Mouse (Mus musculus): Measurements from ENCODE around the gene Tex101.
"Not testable (repeated sequence)": the region's sequence is repeated elsewhere in the genome, so short reads cannot be mapped to it uniquely, and the experiment has no call there.

Gene Tex101

GRCm38 (mm10) chr7:24676575-24676974, at the start of gene Tex101:
Gene Tex101 (minus strand): TSS chr7:24676675.
- in situ Hi-C loops (cut with MboI; ENCODE audit: low pct_unique_long_range_greater_than_20kb in 1 of 2, low sequenced_read_pairs in 2 of 2, unreplicated experiment in 1 of 2) = no loop called here

GRCm38 (mm10) chr7:24715039-24715438, 38.6 kb upstream of the Tex101 start:
- in situ Hi-C loops (cut with MboI; ENCODE audit: low pct_unique_long_range_greater_than_20kb in 1 of 2, low sequenced_read_pairs in 2 of 2, unreplicated experiment in 1 of 2) = no loop called here

GRCm38 (mm10) chr7:24708832-24709292, 32.4 kb upstream of the Tex101 start, which contains the start of gene BC049730:
Gene BC049730 (plus strand): TSS chr7:24709242.
- in situ Hi-C loops (cut with MboI; ENCODE audit: low pct_unique_long_range_greater_than_20kb in 1 of 2, low sequenced_read_pairs in 2 of 2, unreplicated experiment in 1 of 2) = no loop called here

- in situ Hi-C loops (cut with MboI; ENCODE audit: low pct_unique_long_range_greater_than_20kb in 1 of 2, low sequenced_read_pairs in 2 of 2, unreplicated experiment in 1 of 2) = not testable (repeated sequence)
These were observed 26.4 kb upstream of the Tex101 start for GRCm38 (mm10) chr7:24702841-24703240.

GRCm38 (mm10) chr7:24697891-24698290, 21.4 kb upstream of the Tex101 start:
- in situ Hi-C loops (cut with MboI; ENCODE audit: low pct_unique_long_range_greater_than_20kb in 1 of 2, low sequenced_read_pairs in 2 of 2, unreplicated experiment in 1 of 2) = not testable (repeated sequence)

GRCm38 (mm10) chr7:24692693-24693092, 16.2 kb upstream of the Tex101 start:
- in situ Hi-C loops (cut with MboI; ENCODE audit: low pct_unique_long_range_greater_than_20kb in 1 of 2, low sequenced_read_pairs in 2 of 2, unreplicated experiment in 1 of 2) = not testable (repeated sequence)

GRCm38 (mm10) chr7:24687519-24687918, 11.0 kb upstream of the Tex101 start:
- in situ Hi-C loops (cut with MboI; ENCODE audit: low pct_unique_long_range_greater_than_20kb in 1 of 2, low sequenced_read_pairs in 2 of 2, unreplicated experiment in 1 of 2) = not testable (repeated sequence)

GRCm38 (mm10) chr7:24684121-24684520, 7.6 kb upstream of the Tex101 start:
- in situ Hi-C loops (cut with MboI; ENCODE audit: low pct_unique_long_range_greater_than_20kb in 1 of 2, low sequenced_read_pairs in 2 of 2, unreplicated experiment in 1 of 2) = not testable (repeated sequence)

- in situ Hi-C loops (cut with MboI; ENCODE audit: low pct_unique_long_range_greater_than_20kb in 1 of 2, low sequenced_read_pairs in 2 of 2, unreplicated experiment in 1 of 2) = no loop called here
These were observed 4.5 kb downstream of the Tex101 start for GRCm38 (mm10) chr7:24671944-24672439.

- in situ Hi-C loops (cut with MboI; ENCODE audit: low pct_unique_long_range_greater_than_20kb in 1 of 2, low sequenced_read_pairs in 2 of 2, unreplicated experiment in 1 of 2) = no loop called here
These were observed 11.5 kb downstream of the Tex101 start for GRCm38 (mm10) chr7:24664959-24665358.

GRCm38 (mm10) chr7:24664301-24664700, 12.2 kb downstream of the Tex101 start:
- in situ Hi-C loops (cut with MboI; ENCODE audit: low pct_unique_long_range_greater_than_20kb in 1 of 2, low sequenced_read_pairs in 2 of 2, unreplicated experiment in 1 of 2) = no loop called here

- in situ Hi-C loops (cut with MboI; ENCODE audit: low pct_unique_long_range_greater_than_20kb in 1 of 2, low sequenced_read_pairs in 2 of 2, unreplicated experiment in 1 of 2) = no loop called here
These were observed 13.9 kb downstream of the Tex101 start for GRCm38 (mm10) chr7:24662575-24662974.

- in situ Hi-C loops (cut with MboI; ENCODE audit: low pct_unique_long_range_greater_than_20kb in 1 of 2, low sequenced_read_pairs in 2 of 2, unreplicated experiment in 1 of 2) = no loop called here
These were observed 15.2 kb downstream of the Tex101 start for GRCm38 (mm10) chr7:24661118-24661904.

GRCm38 (mm10) chr7:24659737-24660357, 16.6 kb downstream of the Tex101 start:
- in situ Hi-C loops (cut with MboI; ENCODE audit: low pct_unique_long_range_greater_than_20kb in 1 of 2, low sequenced_read_pairs in 2 of 2, unreplicated experiment in 1 of 2) = loop anchor here (5.0 to 10.0 kb wide), 2 partner anchors 55 to 63 kb away; no protein-coding TSS in a partner anchor

- in situ Hi-C loops (cut with MboI; ENCODE audit: low pct_unique_long_range_greater_than_20kb in 1 of 2, low sequenced_read_pairs in 2 of 2, unreplicated experiment in 1 of 2) = loop anchor here in 1 of 2 experiments (10.0 kb wide), 1 partner anchor 49 kb away; no protein-coding TSS in a partner anchor
These were observed 22.8 kb downstream of the Tex101 start for GRCm38 (mm10) chr7:24653681-24654080.

- in situ Hi-C loops (cut with MboI; ENCODE audit: low pct_unique_long_range_greater_than_20kb in 1 of 2, low sequenced_read_pairs in 2 of 2, unreplicated experiment in 1 of 2) = no loop called here
These were observed 30.0 kb downstream of the Tex101 start for GRCm38 (mm10) chr7:24646486-24646885.

- in situ Hi-C loops (cut with MboI; ENCODE audit: low pct_unique_long_range_greater_than_20kb in 1 of 2, low sequenced_read_pairs in 2 of 2, unreplicated experiment in 1 of 2) = no loop called here
These were observed 31.5 kb downstream of the Tex101 start for GRCm38 (mm10) chr7:24644996-24645395.

GRCm38 (mm10) chr7:24644492-24644891, 32.0 kb downstream of the Tex101 start:
- in situ Hi-C loops (cut with MboI; ENCODE audit: low pct_unique_long_range_greater_than_20kb in 1 of 2, low sequenced_read_pairs in 2 of 2, unreplicated experiment in 1 of 2) = no loop called here

- in situ Hi-C loops (cut with MboI; ENCODE audit: low pct_unique_long_range_greater_than_20kb in 1 of 2, low sequenced_read_pairs in 2 of 2, unreplicated experiment in 1 of 2) = no loop called here
These were observed 34.0 kb downstream of the Tex101 start for GRCm38 (mm10) chr7:24642491-24642890.

Measured in mouse embryonic stem cell (cell line).